Mouse (Mus musculus): ENCODE results near the gene Trim8.
A peak's percentile ranks its signal among the peaks of the same experiment; 100 is the strongest.

Gene Trim8

GRCm38 (mm10) chr19:46505646-46506371 lies 4.3 kb downstream of the Trim8 start:
- DNase-seq: no peak

GRCm38 (mm10) chr19:46506372-46506717 lies 4.8 kb downstream of the Trim8 start:
- DNase-seq: no peak

GRCm38 (mm10) chr19:46507181-46507581 lies 5.7 kb downstream of the Trim8 start:
- DNase-seq: peak; percentile 42

- no peak for DNase-seq
Observed at GRCm38 (mm10) chr19:46507806-46508205, 6.3 kb downstream of the Trim8 start.

- DNase-seq: no peak
Observed at GRCm38 (mm10) chr19:46508738-46509137, 7.2 kb downstream of the Trim8 start.

GRCm38 (mm10) chr19:46509202-46509601 lies 7.7 kb downstream of the Trim8 start:
- DNase-seq: no peak

GRCm38 (mm10) chr19:46509736-46510135 lies 8.2 kb downstream of the Trim8 start:
- DNase-seq: no peak

- no peak for DNase-seq
Observed at GRCm38 (mm10) chr19:46510401-46510800, 8.9 kb downstream of the Trim8 start.

- no peak for DNase-seq
Observed at GRCm38 (mm10) chr19:46510824-46511223, 9.3 kb downstream of the Trim8 start.

- no peak for DNase-seq
Observed at GRCm38 (mm10) chr19:46511263-46511662, 9.8 kb downstream of the Trim8 start.

GRCm38 (mm10) chr19:46514387-46514786 lies 12.9 kb downstream of the Trim8 start:
- no peak for DNase-seq

- DNase-seq: no peak
Observed at GRCm38 (mm10) chr19:46515287-46515821, 13.9 kb downstream of the Trim8 start.

GRCm38 (mm10) chr19:46516667-46517528 lies 15.4 kb downstream of the Trim8 start:
- DNase-seq: no peak

GRCm38 (mm10) chr19:46517529-46518351 lies 16.2 kb downstream of the Trim8 start:
- no peak for DNase-seq

- DNase-seq: no peak
Observed at GRCm38 (mm10) chr19:46518352-46518787, 16.9 kb downstream of the Trim8 start.

GRCm38 (mm10) chr19:46518828-46519621 lies 17.5 kb downstream of the Trim8 start:
- no peak for DNase-seq

- no peak for DNase-seq
Observed at GRCm38 (mm10) chr19:46521698-46522097, 20.2 kb downstream of the Trim8 start.

GRCm38 (mm10) chr19:46522433-46523044 lies 21.0 kb downstream of the Trim8 start:
- DNase-seq: no peak

- DNase-seq: no peak
Observed at GRCm38 (mm10) chr19:46523131-46523479, 21.6 kb downstream of the Trim8 start.

- peak; percentile 81 for DNase-seq
Observed at GRCm38 (mm10) chr19:46523480-46524151, 22.1 kb downstream of the Trim8 start.

- no peak for DNase-seq
Observed at GRCm38 (mm10) chr19:46524152-46524544, 22.6 kb downstream of the Trim8 start.

All from right cerebral cortex, adult 18-20 months (tissue).